Mouse (Mus musculus) bone marrow macrophage, adult 2 months (primary cell): ENCODE results near the gene Stag1.

Experiments used
- CTCF ChIP-seq: IDR thresholded peaks from 2 replicates; pipeline ENCODE4 v1.5.1; 2012; ENCODE audit warnings: low read depth, mild to moderate bottlenecking, low read length, moderate library complexity
- POLR2A ChIP-seq: IDR thresholded peaks from 2 replicates; pipeline ENCODE4 v1.6.1; 2012; ENCODE audit warnings: mild to moderate bottlenecking, low read depth, low read length, borderline replicate concordance

GRCm38 (mm10) chr9:100647774-100648323 lies 50.3 kb downstream of the Stag1 start:
- TF ChIP-seq CTCF (no peak), POLR2A (no peak)
